29 mouse cellular contexts compared by ENCODE assay signal in the genomic region with DNA sequence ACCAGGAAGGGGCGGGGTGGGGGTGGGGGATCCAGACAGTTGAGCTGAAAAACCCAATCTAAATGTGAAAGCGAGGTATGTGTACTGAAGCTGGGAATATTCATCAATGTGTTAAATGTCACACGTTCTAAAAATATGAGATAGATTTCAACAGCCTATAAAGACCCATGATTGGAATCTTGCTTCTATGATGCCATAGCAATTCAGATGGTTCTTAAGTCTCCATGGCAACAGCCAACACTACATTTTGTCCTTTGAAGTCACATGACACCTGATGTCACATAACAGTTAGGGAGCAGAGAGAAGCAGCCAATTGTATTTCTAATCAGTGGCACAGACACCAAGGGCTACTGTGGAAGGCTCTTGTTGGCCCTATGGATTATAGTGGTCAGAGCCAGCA.
DNase-seq lines count a peak whose midpoint lies in the region; ATAC-seq and TF ChIP-seq lines count a peak whose summit lies in the region.
"Had no signal": no experiment of that assay in that cellular context is flagged by ENCODE, and none has a peak within 500 bp of the region (broad histone marks: within the 10 kb centered on the region; RNA-seq: fewer than 3 reads in every experiment).

No protein-coding gene starts in this region.

- WGBS in forebrain, embryonic 15.5 days = 83% methylated on average over 3 of the region's 3 CpGs
- 92% methylated on average over 3 of the region's 3 CpGs for WGBS in forebrain, embryonic 11.5 days
- 83% methylated on average over 3 of the region's 3 CpGs for WGBS in midbrain, embryonic 11.5 days
- WGBS in midbrain, embryonic 10.5 days = 88% methylated on average over 3 of the region's 3 CpGs
- 78% methylated on average over 3 of the region's 3 CpGs for WGBS in midbrain, embryonic 15.5 days

- H3K36me3 ChIP-seq in forebrain, embryonic 15.5 days = no peaks in the 10 kb centered on the region
- no peaks in the 10 kb centered on the region for H3K36me3 ChIP-seq in forebrain, embryonic 11.5 days (ENCODE audit: control insufficient read depth, insufficient read depth, low read length)
- H3K36me3 ChIP-seq in midbrain, embryonic 11.5 days (ENCODE audit: control insufficient read depth, insufficient read depth, low read length) = no peaks in the 10 kb centered on the region
- H3K36me3 ChIP-seq in midbrain, embryonic 10.5 days = no peaks in the 10 kb centered on the region
- H3K36me3 ChIP-seq in midbrain, embryonic 15.5 days (replicated peaks) = no peaks in the 10 kb centered on the region
- H3K36me3 ChIP-seq: heart, embryonic 10.5 days; heart, embryonic 15.5 days; hindbrain, embryonic 12.5 days; intestine, embryonic 15.5 days; limb, embryonic 12.5 days; liver, embryonic 15.5 days; stomach, embryonic 15.5 days had no signal

- no peak for TF ChIP-seq CTCF in brain, embryonic 14.5 days (IDR thresholded peaks at IDR 0.05; ENCODE audit: borderline replicate concordance, extremely low read depth, insufficient read depth, insufficient read length)

- no peak for TF ChIP-seq POLR2A in brain, embryonic 14.5 days (IDR thresholded peaks at IDR 0.05; ENCODE audit: borderline replicate concordance, extremely low read depth, insufficient read depth, insufficient read length, poor library complexity, severe bottlenecking)

- no peak overlapping the region for H3K9ac ChIP-seq in forebrain, embryonic 15.5 days (replicated peaks)
- no peak overlapping the region for H3K9ac ChIP-seq in forebrain, embryonic 11.5 days (ENCODE audit: low read length)
- H3K9ac ChIP-seq in midbrain, embryonic 11.5 days (ENCODE audit: low read length) = no peak overlapping the region
- no peak overlapping the region for H3K9ac ChIP-seq in midbrain, embryonic 15.5 days
- H3K9ac ChIP-seq: heart, embryonic 15.5 days; hindbrain, embryonic 12.5 days; intestine, embryonic 15.5 days; limb, embryonic 12.5 days; liver, embryonic 15.5 days; lung, embryonic 14.5 days; stomach, embryonic 15.5 days had no signal

- peaks cover 14% of the 10 kb centered on the region for H3K4me1 ChIP-seq in forebrain, embryonic 15.5 days
- no peaks in the 10 kb centered on the region; the same call in 1 of the 2 replicates for H3K4me1 ChIP-seq in forebrain, embryonic 11.5 days (replicated peaks; ENCODE audit: control insufficient read depth, insufficient read depth, low read length)
- peaks cover 1% of the 10 kb centered on the region; the same call in 1 of the 2 replicates for H3K4me1 ChIP-seq in midbrain, embryonic 11.5 days (ENCODE audit: control insufficient read depth, insufficient read depth, low read length)
- H3K4me1 ChIP-seq in midbrain, embryonic 10.5 days = peaks cover 12% of the 10 kb centered on the region
- H3K4me1 ChIP-seq in midbrain, embryonic 15.5 days = peaks cover 11% of the 10 kb centered on the region
- H3K4me1 ChIP-seq: heart, embryonic 10.5 days; heart, embryonic 15.5 days; intestine, embryonic 15.5 days; limb, embryonic 12.5 days; liver, embryonic 15.5 days; stomach, embryonic 15.5 days had no signal

- no peaks in the 10 kb centered on the region for H3K27me3 ChIP-seq in forebrain, embryonic 15.5 days
- no peaks in the 10 kb centered on the region for H3K27me3 ChIP-seq in forebrain, embryonic 11.5 days (ENCODE audit: control insufficient read depth, insufficient read depth, low read length)
- H3K27me3 ChIP-seq in midbrain, embryonic 11.5 days (ENCODE audit: control insufficient read depth, insufficient read depth, low read length) = no peaks in the 10 kb centered on the region
- H3K27me3 ChIP-seq in midbrain, embryonic 10.5 days (ENCODE audit: low read depth, poor library complexity, severe bottlenecking) = no peaks in the 10 kb centered on the region
- H3K27me3 ChIP-seq in midbrain, embryonic 15.5 days (replicated peaks) = no peaks in the 10 kb centered on the region
- H3K27me3 ChIP-seq: heart, embryonic 15.5 days; hindbrain, embryonic 12.5 days; intestine, embryonic 15.5 days; limb, embryonic 12.5 days; liver, embryonic 15.5 days; stomach, embryonic 15.5 days had no signal

- H3K9me3 ChIP-seq in forebrain, embryonic 15.5 days = no peaks in the 10 kb centered on the region
- H3K9me3 ChIP-seq in forebrain, embryonic 11.5 days (ENCODE audit: control insufficient read depth, low read length) = no peaks in the 10 kb centered on the region
- no peaks in the 10 kb centered on the region for H3K9me3 ChIP-seq in midbrain, embryonic 11.5 days (ENCODE audit: control insufficient read depth, low read length)
- no peaks in the 10 kb centered on the region for H3K9me3 ChIP-seq in midbrain, embryonic 10.5 days (replicated peaks)
- H3K9me3 ChIP-seq in midbrain, embryonic 15.5 days = no peaks in the 10 kb centered on the region
- H3K9me3 ChIP-seq: heart, embryonic 10.5 days; heart, embryonic 15.5 days; hindbrain, embryonic 12.5 days; intestine, embryonic 15.5 days; limb, embryonic 12.5 days; liver, embryonic 15.5 days; stomach, embryonic 15.5 days had no signal

- ATAC-seq in forebrain, embryonic 15.5 days (replicated peaks) = peak; percentile 43; the same call in 1 of the 2 replicates
- no peak for ATAC-seq in forebrain, embryonic 11.5 days (replicated peaks; ENCODE audit: low FRiP score)
- no peak for ATAC-seq in midbrain, embryonic 11.5 days (ENCODE audit: low FRiP score)
- ATAC-seq in midbrain, embryonic 15.5 days (replicated peaks) = peak; percentile 68; the same call in 1 of the 2 replicates
- ATAC-seq in inflammation-experienced regulatory T-cells, adult 6 months = no peak
- ATAC-seq: intestine, embryonic 15.5 days; Patski had no signal

- no peak overlapping the region for H3K4me3 ChIP-seq in forebrain, embryonic 15.5 days
- H3K4me3 ChIP-seq in forebrain, embryonic 11.5 days (ENCODE audit: low read depth, low read length) = no peak overlapping the region
- H3K4me3 ChIP-seq in midbrain, embryonic 11.5 days (ENCODE audit: low read depth, low read length) = no peak overlapping the region
- H3K4me3 ChIP-seq in midbrain, embryonic 10.5 days = no peak overlapping the region
- H3K4me3 ChIP-seq in midbrain, embryonic 15.5 days = no peak overlapping the region
- H3K4me3 ChIP-seq: heart, embryonic 10.5 days; heart, embryonic 15.5 days; hindbrain, embryonic 12.5 days; intestine, embryonic 15.5 days; layer of hippocampus, adult 2 months; left cerebral cortex, adult 2 months; limb, embryonic 12.5 days; liver, embryonic 15.5 days; stomach, embryonic 15.5 days had no signal

- no peak for DNase-seq in forebrain, embryonic 11.5 days (ENCODE audit: low spot score)
- DNase-seq in midbrain, embryonic 11.5 days (ENCODE audit: low spot score, missing footprints) = peak; percentile 69
- DNase-seq in midbrain, embryonic 10.5 days (ENCODE audit: low spot score) = no peak
- DNase-seq in brain, embryonic 14.5 days (ENCODE audit: low read depth) = peak; percentile 70
- no peak for DNase-seq in adrenal gland, postnatal 25 days
- DNase-seq: adrenal gland, postnatal 36 days; cerebellum, adult 8-10 months; cerebellum, postnatal 25 days; gastrocnemius, postnatal 10 days; kidney, adult 2 months; kidney, postnatal 36 days; lung, embryonic 14.5 days; retina, postnatal 1 day; right cerebral cortex, postnatal 25 days; thymus, adult 2 months; thymus, postnatal 36 days had no signal

- no peak overlapping the region for H3K27ac ChIP-seq in forebrain, embryonic 15.5 days (replicated peaks)
- H3K27ac ChIP-seq in forebrain, embryonic 11.5 days (ENCODE audit: low read depth, low read length) = no peak overlapping the region
- no peak overlapping the region for H3K27ac ChIP-seq in midbrain, embryonic 11.5 days (ENCODE audit: low read depth, low read length)
- no peak overlapping the region for H3K27ac ChIP-seq in midbrain, embryonic 10.5 days (replicated peaks)
- no peak overlapping the region for H3K27ac ChIP-seq in midbrain, embryonic 15.5 days
- H3K27ac ChIP-seq: heart, embryonic 10.5 days; heart, embryonic 15.5 days; hindbrain, embryonic 12.5 days; intestine, embryonic 15.5 days; left cerebral cortex, adult 2 months; limb, embryonic 12.5 days; liver, embryonic 15.5 days; stomach, embryonic 15.5 days had no signal

- no peak overlapping the region for H3K4me2 ChIP-seq in forebrain, embryonic 15.5 days (replicated peaks)
- H3K4me2 ChIP-seq in forebrain, embryonic 11.5 days (ENCODE audit: low read depth, low read length, severe bottlenecking) = no peak overlapping the region
- H3K4me2 ChIP-seq in midbrain, embryonic 11.5 days = no peak overlapping the region
- H3K4me2 ChIP-seq in midbrain, embryonic 15.5 days = no peak overlapping the region
- H3K4me2 ChIP-seq: heart, embryonic 15.5 days; hindbrain, embryonic 12.5 days; intestine, embryonic 15.5 days; limb, embryonic 12.5 days; liver, embryonic 15.5 days; lung, embryonic 14.5 days; stomach, embryonic 15.5 days had no signal

Comparison
In these comparisons a context has a peak if more than half of its experiments do, and no peak if none do; other contexts are left out.
1. ATAC-seq: peak in forebrain, embryonic 15.5 days (single experiment) and midbrain, embryonic 15.5 days (single experiment); none in forebrain, embryonic 11.5 days (single experiment), midbrain, embryonic 11.5 days (single experiment) and inflammation-experienced regulatory T-cells, adult 6 months (single experiment).
2. DNase-seq: peak in midbrain, embryonic 11.5 days (single experiment) and brain, embryonic 14.5 days (single experiment); none in forebrain, embryonic 11.5 days (single experiment), midbrain, embryonic 10.5 days (single experiment) and adrenal gland, postnatal 25 days (single experiment).